Mouse (Mus musculus) liver, embryonic 12.5 days (tissue): ENCODE results near the gene Nanos2. TPM values are rescaled to one million over a fixed set of nuclear protein-coding genes. Genes with fewer than 3 reads are reported as not detected.

Experiments used
- ATAC-seq: fragments of 200-750 bp; cut with Nextera tagmentation; 2 replicates; pipeline ENCODE4 v1.8.0; 2017; ENCODE audit warnings: moderate number of reproducible peaks, mild to moderate bottlenecking, moderate library complexity
- H3K27ac ChIP-seq: fragments of 300-500 bp; sonication (generic); 2 replicates; pipeline ENCODE4 v1.5.1; 2016; ENCODE audit warnings: mild to moderate bottlenecking
- H3K27me3 ChIP-seq: fragments of 300-500 bp; sonication (generic); replicated peaks from 2 replicates; pipeline ENCODE4 v1.6.1; 2016; ENCODE audit warnings: mild to moderate bottlenecking, moderate library complexity
- H3K36me3 ChIP-seq: fragments of 300-500 bp; sonication (generic); 2 replicates; pipeline ENCODE4 v1.6.1; 2016; ENCODE audit warnings: mild to moderate bottlenecking, moderate library complexity
- H3K4me1 ChIP-seq: fragments of 300-500 bp; sonication (generic); 2 replicates; pipeline ENCODE4 v1.6.1; 2016
- H3K4me2 ChIP-seq: fragments of 300-500 bp; sonication (generic); 2 replicates; pipeline ENCODE4 v1.6.1; 2016; ENCODE audit warnings: mild to moderate bottlenecking, moderate library complexity
- H3K4me3 ChIP-seq: fragments of 300-500 bp; sonication (generic); 2 replicates; pipeline ENCODE4 v1.5.1; 2016; ENCODE audit warnings: mild to moderate bottlenecking, moderate library complexity
- H3K9ac ChIP-seq: fragments of 300-500 bp; sonication (generic); 2 replicates; pipeline ENCODE4 v1.6.1; 2016; ENCODE audit warnings: mild to moderate bottlenecking, moderate library complexity
- H3K9me3 ChIP-seq: fragments of 300-500 bp; sonication (generic); replicated peaks from 2 replicates; pipeline ENCODE4 v1.6.1; 2016; ENCODE audit warnings: mild to moderate bottlenecking, moderate library complexity
- WGBS: fragments of 180-500 bp; shearing (Covaris S2); methylation state at CpG from one replicate; pipeline ENCODE4 v1.1.7; 2016; ENCODE audit not compliant: insufficient replicate concordance; 5-methylcytosine and 5-hydroxymethylcytosine counted together
- polyA plus RNA-seq: library from polyadenylated mRNA; unstranded; fragments of >200 nt; fragmentation: Nextera tagmentation; extraction: Ambion mirVana; gene quantifications from 2 replicates; pipeline ENCODE4 v1.2.1, GENCODE M21; 2016

Gene Nanos2
- polyA plus RNA-seq, 1 experiment from 2014 or later: not detected

DNA sequence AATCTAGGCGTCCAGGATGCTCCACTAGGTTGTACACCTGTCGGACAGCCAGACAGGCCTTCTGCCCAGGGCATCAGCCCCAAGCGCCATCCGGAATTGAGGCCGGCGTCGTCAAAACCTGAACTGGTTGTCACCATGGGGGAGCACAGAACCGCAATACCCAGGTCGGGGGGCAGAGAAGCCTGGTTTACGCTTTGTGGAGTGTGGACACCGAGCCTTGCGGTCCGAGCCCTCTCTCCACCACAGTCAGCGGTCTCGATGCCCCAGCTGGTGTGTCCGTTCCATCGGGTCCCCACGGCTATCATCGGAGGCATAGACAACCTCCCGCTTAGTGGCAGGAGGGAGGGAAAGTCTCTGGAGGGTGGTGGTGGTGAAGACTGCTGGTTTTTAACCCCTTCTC lies 24.4 kb upstream of the Nanos2 start:
- H3K27me3 ChIP-seq: peaks cover 96% of the 10 kb centered on the region
- no peak overlapping the region for H3K9ac ChIP-seq
- no peaks in the 10 kb centered on the region for H3K36me3 ChIP-seq
- no peaks in the 10 kb centered on the region for H3K9me3 ChIP-seq
- 1% methylated on average over 20 of the region's 20 CpGs for WGBS
- H3K4me1 ChIP-seq: peaks cover 23% of the 10 kb centered on the region
- ATAC-seq: no peak
- 0 out of 2 replicates have a peak overlapping the region, but pooled peaks have one; percentile 2 for H3K4me3 ChIP-seq
- H3K4me2 ChIP-seq: peak overlapping the region; percentile 34; the same call in 1 of the 2 replicates
- no peak overlapping the region for H3K27ac ChIP-seq

DNA sequence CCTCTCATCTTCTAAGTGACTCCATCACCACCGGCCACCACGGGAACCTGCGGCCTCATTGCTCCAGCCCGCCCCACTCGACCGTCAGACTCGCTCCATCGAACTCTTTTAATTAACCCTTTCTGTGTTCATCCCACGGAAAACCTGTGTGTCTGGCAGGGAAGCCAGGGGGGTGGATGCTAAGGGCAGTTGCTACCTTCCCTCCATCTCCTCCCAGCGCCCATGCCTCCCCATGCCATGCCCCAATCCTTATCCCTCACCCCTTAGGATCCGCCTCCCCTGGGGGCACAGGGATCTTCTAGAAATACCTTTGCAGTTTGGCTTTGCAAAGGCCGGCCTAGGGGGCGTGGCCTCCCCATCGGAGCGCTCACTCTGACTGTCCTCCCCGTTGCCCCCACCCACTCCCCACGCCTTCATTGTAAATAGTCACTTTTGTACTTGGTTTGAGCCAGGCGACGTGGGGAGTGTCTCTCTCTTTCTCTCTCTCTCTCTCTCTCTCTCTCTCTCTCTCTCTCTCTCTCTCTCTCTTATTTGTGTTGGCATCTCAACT lies 23.8 kb upstream of the Nanos2 start:
- no peak overlapping the region; the same call in 1 of the 2 replicates for H3K4me2 ChIP-seq
- no peaks in the 10 kb centered on the region for H3K36me3 ChIP-seq
- no peak for ATAC-seq
- peaks cover 17% of the 10 kb centered on the region for H3K4me1 ChIP-seq
- no peak overlapping the region for H3K9ac ChIP-seq
- H3K4me3 ChIP-seq: no peak overlapping the region
- H3K9me3 ChIP-seq: no peaks in the 10 kb centered on the region
- H3K27me3 ChIP-seq: peaks cover 90% of the 10 kb centered on the region
- H3K27ac ChIP-seq: no peak overlapping the region
- under 1% methylated on average over 19 of the region's 19 CpGs for WGBS

DNA sequence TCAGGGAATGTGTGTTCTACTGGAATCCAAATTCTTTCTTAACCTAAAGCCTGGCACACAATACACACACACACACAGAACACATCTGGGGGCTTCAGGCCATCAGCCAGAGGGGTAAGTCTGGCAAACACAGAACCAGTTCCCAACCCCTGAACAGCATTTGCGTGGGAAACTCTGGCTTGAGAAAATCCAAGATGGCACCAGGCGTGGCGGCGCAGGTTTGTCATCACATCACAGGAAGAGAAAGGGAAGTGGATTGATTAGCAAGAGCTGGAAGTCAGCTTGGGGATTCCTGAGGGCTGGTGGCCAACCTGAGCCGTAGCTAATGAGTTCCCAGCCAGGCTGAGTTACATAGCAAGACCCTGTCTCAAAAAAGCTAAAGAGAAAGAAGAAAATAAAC lies 21.9 kb upstream of the Nanos2 start:
- Histone ChIP-seq H3K36me3 (no peaks in the 10 kb centered on the region), H3K9me3 (no peaks in the 10 kb centered on the region), H3K4me3 (no peak overlapping the region), H3K9ac (no peak overlapping the region), H3K4me1 (peaks cover 14% of the 10 kb centered on the region), H3K27ac (no peak overlapping the region), H3K27me3 (peaks cover 71% of the 10 kb centered on the region), H3K4me2 (no peak overlapping the region)
- ATAC-seq: no peak
- WGBS: 67% methylated on average over 5 of the region's 5 CpGs

DNA sequence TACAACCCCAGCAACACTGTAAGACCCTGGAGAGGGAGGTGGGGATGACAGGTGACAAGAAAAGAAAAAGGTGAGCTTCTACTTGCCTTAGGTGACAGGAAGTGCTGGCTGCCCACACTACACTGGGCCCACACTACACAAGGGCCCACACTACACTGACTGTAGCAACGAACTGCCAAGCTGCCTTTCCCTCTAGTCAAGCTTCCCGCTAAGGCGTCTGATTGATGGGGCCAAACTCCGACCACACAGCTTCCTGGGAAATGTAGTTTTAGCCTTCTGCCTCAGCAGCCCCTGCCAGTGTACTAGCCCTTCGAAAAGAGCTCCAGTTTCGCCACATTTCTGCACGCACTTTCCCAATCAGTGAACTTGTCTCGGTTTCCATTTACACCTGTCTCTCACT lies 19.6 kb upstream of the Nanos2 start:
- no peak overlapping the region for H3K27ac ChIP-seq
- ATAC-seq: no peak
- WGBS: 9% methylated on average over 8 of the region's 8 CpGs
- peaks cover 13% of the 10 kb centered on the region for H3K4me1 ChIP-seq
- no peak overlapping the region for H3K4me3 ChIP-seq
- peaks cover 51% of the 10 kb centered on the region for H3K27me3 ChIP-seq
- H3K9ac ChIP-seq: no peak overlapping the region
- H3K4me2 ChIP-seq: no peak overlapping the region
- H3K9me3 ChIP-seq: 0 out of 2 replicates have a peak, but pooled peaks cover 5% of the 10 kb centered on the region
- H3K36me3 ChIP-seq: no peaks in the 10 kb centered on the region

DNA sequence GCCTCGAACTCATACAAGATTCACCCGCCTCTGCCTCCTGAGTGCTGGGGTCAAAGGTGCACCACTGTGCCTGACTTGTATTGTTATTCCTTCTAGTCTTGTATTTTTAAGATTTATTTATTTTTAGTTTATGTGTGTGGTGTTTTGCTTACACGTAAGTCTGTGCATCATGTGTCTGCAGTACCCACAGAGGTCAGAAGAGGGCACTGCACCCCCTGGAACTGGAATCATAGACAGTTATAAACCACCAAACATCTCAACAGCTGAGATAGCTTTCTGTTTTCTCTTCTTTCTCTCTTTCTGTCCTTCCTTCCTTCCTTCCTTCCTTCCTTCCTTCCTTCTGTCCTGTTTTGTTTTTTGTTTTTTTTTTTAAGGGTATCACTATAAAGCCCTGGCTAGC lies 16.2 kb upstream of the Nanos2 start:
- H3K9ac ChIP-seq: no peak overlapping the region
- 0 out of 2 replicates have a peak, but pooled peaks cover 5% of the 10 kb centered on the region for H3K9me3 ChIP-seq
- no peak overlapping the region for H3K4me3 ChIP-seq
- H3K4me1 ChIP-seq: no peaks in the 10 kb centered on the region
- peaks cover 19% of the 10 kb centered on the region for H3K27me3 ChIP-seq
- no peak overlapping the region for H3K4me2 ChIP-seq
- H3K27ac ChIP-seq: no peak overlapping the region
- WGBS: 81% methylated on average over 3 of the region's 3 CpGs
- no peak for ATAC-seq
- H3K36me3 ChIP-seq: no peaks in the 10 kb centered on the region

DNA sequence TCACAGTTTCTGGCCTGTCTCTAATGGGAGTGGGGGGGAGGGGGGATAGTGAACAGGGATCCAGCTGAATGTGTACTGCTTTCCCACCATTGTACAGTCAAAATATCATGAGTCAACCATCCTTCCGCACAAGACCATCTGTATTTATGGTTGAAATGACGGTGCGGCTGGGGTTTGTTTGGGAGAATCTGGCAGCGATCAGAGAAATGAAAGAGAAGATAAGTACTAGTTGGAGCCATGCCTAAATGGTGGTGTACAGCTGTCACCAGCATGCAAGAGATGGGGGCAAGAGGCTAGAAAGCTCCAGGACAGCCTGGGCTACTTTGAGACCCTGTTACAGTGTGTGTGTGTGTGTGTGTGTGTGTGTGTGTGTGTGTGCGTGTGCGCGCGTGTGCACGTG lies 8.8 kb upstream of the Nanos2 start:
- H3K4me3 ChIP-seq: no peak overlapping the region
- no peaks in the 10 kb centered on the region; the same call in 1 of the 2 replicates for H3K27me3 ChIP-seq
- H3K36me3 ChIP-seq: no peaks in the 10 kb centered on the region
- no peak overlapping the region for H3K9ac ChIP-seq
- no peak for ATAC-seq
- no peaks in the 10 kb centered on the region for H3K9me3 ChIP-seq
- no peak overlapping the region for H3K27ac ChIP-seq
- no peaks in the 10 kb centered on the region for H3K4me1 ChIP-seq
- 79% methylated on average over 9 of the region's 9 CpGs for WGBS
- no peak overlapping the region for H3K4me2 ChIP-seq

DNA sequence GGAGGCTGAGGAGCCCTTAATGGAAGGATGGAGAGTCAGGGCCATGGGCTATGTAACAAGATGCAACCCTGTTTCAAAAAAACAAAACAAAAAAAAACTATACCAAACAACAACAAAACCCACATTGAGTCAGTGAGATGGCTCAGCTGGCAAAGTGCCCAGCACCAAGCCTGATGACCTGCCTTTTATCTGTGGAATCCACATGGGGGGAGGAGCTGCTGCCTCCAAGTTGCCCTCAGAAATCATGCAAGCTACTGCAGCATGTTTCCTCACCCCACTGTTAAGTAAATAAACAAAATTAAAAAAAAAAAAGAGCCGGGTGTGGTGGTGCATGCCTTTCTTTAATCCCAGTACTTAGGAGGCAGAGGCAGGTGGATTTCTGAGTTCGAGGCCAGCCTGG lies 697 bp upstream of the Nanos2 start:
- Histone ChIP-seq H3K9ac (no peak overlapping the region), H3K27ac (no peak overlapping the region), H3K4me1 (peaks cover 13% of the 10 kb centered on the region), H3K27me3 (peaks cover 46% of the 10 kb centered on the region), H3K36me3 (no peaks in the 10 kb centered on the region), H3K4me2 (no peak overlapping the region), H3K9me3 (no peaks in the 10 kb centered on the region), H3K4me3 (no peak overlapping the region)
- ATAC-seq: no peak
- 50% methylated on average over 2 of the region's 2 CpGs for WGBS

DNA sequence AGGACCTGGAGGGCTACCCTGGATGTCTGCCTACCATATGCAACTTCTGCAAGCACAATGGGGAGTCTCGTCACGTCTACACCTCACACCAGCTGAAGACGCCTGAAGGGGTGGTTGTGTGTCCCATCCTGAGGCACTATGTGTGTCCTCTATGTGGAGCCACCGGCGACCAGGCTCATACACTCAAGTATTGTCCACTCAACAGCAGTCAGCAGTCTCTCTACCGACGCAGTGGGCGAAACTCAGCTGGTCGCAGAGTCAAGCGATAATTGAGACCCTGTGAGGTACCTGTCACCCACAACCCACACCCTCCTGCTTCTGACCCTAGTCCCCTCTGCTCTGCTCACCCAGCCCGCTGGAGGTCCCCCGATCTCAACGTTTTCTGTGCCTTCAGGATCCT lies 547 bp downstream of the Nanos2 start:
- Histone ChIP-seq H3K4me1 (peaks cover 23% of the 10 kb centered on the region), H3K9ac (no peak overlapping the region), H3K27me3 (peaks cover 58% of the 10 kb centered on the region), H3K27ac (no peak overlapping the region), H3K9me3 (no peaks in the 10 kb centered on the region), H3K36me3 (no peaks in the 10 kb centered on the region), H3K4me3 (no peak overlapping the region), H3K4me2 (no peak overlapping the region)
- ATAC-seq: no peak
- WGBS: 52% methylated on average over 13 of the region's 13 CpGs

DNA sequence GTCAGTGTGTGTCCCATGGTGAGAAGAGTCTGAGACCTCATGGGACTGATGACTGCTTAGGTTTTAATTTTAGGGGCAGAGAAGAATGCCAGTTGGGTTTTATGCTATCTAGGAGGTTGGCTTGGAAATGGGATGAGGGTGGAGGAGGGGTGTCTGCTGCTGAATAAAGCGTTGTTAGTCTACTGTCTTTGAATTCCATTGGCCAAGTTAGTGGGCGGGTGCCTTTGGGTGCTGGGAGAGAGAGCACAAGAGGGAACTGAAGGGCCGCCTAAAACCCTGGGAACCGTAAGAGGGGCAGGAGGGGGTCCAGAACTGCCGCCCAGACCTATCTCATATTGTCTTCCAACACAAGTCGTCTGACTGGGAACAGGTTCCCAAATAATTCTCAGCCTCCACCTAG lies 1.6 kb downstream of the Nanos2 start:
- no peak for ATAC-seq
- Histone ChIP-seq H3K9me3 (no peaks in the 10 kb centered on the region), H3K4me3 (no peak overlapping the region), H3K36me3 (no peaks in the 10 kb centered on the region), H3K4me1 (peaks cover 23% of the 10 kb centered on the region), H3K9ac (no peak overlapping the region), H3K27ac (no peak overlapping the region), H3K4me2 (no peak overlapping the region), H3K27me3 (peaks cover 69% of the 10 kb centered on the region)
- WGBS: 44% methylated on average over 6 of the region's 6 CpGs

DNA sequence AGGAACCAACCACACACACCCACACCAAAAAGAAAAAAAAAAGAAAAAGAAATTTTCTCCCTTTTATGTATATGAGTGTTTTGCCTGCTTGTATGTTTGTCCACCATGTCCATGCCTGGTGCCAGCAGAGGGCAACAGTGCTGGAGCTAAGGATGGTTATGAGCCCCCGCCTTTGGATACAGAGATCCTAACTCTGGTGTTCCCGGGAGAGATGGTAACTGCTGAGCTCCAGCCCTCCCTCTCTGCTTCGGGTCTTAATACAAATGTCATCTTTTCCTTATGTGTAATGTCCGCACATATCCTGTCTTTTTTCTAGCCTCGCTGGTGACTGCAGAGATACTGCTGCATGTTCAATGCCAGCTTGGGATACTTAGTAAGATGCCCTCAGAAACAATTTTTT lies 2.8 kb downstream of the Nanos2 start:
- Histone ChIP-seq H3K4me1 (peaks cover 23% of the 10 kb centered on the region), H3K27me3 (peaks cover 76% of the 10 kb centered on the region), H3K9ac (no peak overlapping the region), H3K36me3 (no peaks in the 10 kb centered on the region; the same call in 1 of the 2 replicates), H3K9me3 (no peaks in the 10 kb centered on the region), H3K4me2 (peak overlapping the region; percentile 78), H3K4me3 (peak overlapping the region; percentile 52; the same call in 1 of the 2 replicates), H3K27ac (no peak overlapping the region)
- ATAC-seq: no peak
- WGBS: 15% methylated on average over 5 of the region's 5 CpGs

DNA sequence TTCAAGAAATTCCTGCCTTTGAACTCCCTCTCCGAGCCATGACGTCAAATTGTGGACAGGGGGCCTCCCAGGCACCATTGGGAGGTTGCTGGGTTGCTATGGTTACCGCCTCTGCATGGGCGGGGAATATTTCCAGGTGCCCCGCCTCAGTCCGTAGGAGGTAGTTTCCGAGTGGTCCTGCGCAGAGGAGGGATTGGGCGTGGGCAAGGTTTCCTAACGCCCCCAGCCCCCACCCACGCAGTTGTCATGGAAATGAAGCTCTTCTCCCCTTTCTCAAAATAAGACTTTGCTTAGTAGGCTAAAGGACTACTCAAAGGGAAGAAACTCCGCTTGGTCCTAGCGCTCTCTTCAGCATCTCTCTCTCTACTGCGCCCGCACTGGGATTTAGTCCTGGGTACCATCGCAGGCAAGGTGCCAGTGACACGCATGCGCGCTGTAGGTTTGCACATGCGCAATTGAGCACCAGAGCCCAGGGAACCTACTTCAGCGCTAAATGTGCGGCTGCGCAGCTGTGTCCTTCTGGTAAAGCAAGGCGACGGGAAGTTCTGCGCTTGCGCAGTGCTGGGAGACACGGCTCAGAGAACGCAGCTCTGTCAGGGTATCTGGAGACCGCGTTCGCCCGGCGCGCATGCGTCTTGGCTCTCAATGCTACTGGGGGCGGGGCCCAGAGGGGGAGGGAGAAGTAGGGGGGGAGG lies 3.5 kb downstream of the Nanos2 start, which contains the start of gene Mypop:
Gene Mypop (plus strand): TSS at position 645 of the 695 bp plus-strand sequence.
- under 1% methylated on average over 37 of the region's 37 CpGs for WGBS
- Histone ChIP-seq H3K36me3 (no peaks in the 10 kb centered on the region; the same call in 1 of the 2 replicates), H3K9me3 (no peaks in the 10 kb centered on the region), H3K4me3 (peak within 1 kb of the TSS; percentile 52), H3K4me2 (peak within 1 kb of the TSS; percentile 78), H3K27me3 (peaks cover 76% of the 10 kb centered on the region), H3K27ac (no peak within 1 kb of the TSS), H3K4me1 (peaks cover 23% of the 10 kb centered on the region), H3K9ac (peak within 1 kb of the TSS; percentile 28; the same call in 1 of the 2 replicates)
- ATAC-seq: peak; percentile 89

DNA sequence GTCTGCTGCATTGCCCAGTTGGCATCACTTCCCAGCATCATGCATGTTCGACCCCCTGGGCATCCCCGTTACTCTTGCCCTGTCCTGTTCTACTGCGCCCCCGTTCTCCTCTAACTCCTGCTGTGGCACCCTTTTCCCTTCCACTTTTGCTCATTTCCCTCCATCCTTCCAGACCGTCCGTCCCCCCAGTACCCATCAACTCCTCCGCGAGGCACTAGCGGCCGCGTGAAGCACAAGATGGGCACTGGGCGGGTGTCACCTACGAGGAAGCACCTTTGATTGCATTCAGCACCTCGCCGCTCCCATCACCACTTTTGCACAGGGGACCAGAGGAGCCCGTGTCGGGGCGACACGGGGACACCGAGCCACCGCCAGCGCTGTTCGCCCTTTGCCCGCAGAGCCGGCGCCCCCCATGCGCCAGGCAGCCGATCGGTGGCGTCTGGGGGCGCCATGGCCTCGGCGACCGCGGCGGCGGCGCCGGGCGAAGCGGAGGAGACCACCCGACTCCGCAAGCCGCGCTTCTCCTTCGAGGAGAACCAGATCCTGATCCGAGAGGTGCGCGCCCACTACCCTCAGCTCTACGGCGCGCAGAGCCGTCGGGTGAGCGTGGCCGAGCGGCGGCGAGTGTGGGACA lies 4.6 kb downstream of the Nanos2 start:
- peaks cover 23% of the 10 kb centered on the region for H3K4me1 ChIP-seq
- peaks cover 5% of the 10 kb centered on the region; the same call in 1 of the 2 replicates for H3K36me3 ChIP-seq
- H3K9me3 ChIP-seq: no peaks in the 10 kb centered on the region
- no peak for ATAC-seq
- 0 out of 2 replicates have a peak overlapping the region, but pooled peaks have one; percentile 28 for H3K9ac ChIP-seq
- H3K4me2 ChIP-seq: peak overlapping the region; percentile 78
- 2% methylated on average over 59 of the region's 59 CpGs for WGBS
- H3K4me3 ChIP-seq: peak overlapping the region; percentile 52
- peaks cover 76% of the 10 kb centered on the region for H3K27me3 ChIP-seq
- H3K27ac ChIP-seq: no peak overlapping the region
